Mouse (Mus musculus): ENCODE results near the gene Eln.

The Eln gene

DNA sequence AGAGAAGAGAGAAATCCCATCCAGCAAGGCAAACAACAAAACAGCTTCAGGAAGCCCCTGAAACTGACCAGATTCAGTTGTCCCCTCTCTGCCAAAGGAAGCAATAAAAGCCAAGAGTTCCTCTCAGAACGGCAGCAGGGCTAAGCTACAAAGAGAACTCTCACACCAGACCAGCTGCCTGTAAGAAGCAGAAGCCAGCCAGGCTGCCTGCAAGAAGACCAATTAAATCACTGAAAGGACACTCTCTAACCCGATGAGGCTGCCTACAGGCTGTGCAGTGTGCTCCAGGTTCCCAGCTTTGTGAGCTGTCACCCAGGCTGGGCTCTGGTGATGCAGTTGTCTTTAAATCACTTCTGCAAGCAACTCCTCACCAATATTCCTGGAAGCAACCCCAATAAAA, 63.3 kb downstream of the Eln start:
- no peak for DNase-seq

DNA sequence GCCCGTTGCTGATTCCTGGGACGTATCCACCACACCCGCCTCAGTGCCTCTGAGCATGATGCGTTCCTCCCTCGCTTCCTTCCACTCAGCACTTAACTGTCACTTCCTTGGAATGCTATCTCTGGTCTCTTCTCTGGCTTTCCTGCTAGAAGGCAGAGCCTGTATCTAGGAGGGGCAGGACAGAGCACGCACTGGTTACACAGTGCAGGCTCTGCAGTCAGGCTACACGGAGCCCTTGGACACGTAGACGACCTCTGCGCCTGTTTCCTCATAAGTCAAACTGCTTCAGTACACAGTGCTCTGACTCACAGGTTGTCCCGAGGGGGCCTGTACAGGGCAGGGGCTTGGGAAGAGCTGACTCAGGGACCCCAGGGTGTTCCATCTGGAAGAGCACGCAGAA, 66.9 kb downstream of the Eln start:
- DNase-seq, result no peak

DNA sequence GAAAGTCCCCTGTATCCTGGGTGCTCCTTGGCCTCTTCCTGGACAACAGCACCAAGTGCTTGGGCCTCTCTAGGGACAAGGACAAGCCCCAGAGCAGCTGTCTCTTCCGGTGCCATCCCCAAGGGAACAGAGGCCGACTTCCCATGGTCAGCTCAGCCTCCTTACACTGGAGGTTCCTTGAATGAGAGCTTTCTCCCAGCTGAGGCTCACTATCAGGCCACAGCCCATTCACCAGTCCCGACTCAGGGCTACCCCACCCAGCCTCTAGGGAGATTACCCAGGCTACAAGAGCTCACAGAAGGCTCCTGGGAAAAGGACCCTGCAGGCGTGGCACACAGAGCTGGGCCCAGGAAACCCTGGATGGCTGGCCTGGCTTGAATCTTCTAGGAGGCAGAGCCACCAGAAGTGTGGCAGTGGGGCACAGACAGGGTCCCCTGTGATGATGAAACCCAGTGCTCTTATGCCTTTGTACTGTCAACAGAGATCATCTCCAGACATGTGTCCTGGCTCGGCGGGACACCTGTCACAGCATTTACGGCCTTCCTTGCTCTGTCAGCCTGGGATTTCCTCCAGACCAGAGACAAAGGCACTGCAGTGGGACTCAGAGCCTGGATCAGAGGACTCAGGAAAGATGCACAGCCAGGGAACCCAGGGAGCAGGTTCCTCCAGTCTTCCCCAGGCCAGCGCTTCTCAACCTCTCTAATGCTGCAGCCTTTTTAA, 68.1 kb downstream of the Eln start:
- no peak for DNase-seq

DNA sequence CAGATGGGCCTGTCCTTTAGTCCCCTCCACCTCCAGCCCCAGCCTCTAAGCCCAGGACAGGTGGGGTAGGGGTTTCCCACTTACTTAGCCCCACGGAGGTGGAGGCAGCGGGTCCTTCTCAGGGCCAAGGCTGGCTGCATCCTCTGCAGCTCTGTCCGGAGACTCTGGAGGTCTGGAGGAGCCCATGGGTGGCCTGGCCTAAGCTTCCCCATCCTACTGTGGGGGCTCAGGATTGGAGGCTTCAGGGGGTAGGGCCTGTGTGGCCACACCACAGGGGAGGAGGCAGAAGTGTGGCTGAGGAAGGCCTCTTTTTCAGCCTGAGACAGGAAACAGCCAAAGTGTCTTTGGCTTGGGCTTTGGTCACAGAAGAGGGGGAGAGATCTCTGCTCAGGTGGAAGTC, 69.1 kb downstream of the Eln start:
- DNase-seq, result no peak

DNA sequence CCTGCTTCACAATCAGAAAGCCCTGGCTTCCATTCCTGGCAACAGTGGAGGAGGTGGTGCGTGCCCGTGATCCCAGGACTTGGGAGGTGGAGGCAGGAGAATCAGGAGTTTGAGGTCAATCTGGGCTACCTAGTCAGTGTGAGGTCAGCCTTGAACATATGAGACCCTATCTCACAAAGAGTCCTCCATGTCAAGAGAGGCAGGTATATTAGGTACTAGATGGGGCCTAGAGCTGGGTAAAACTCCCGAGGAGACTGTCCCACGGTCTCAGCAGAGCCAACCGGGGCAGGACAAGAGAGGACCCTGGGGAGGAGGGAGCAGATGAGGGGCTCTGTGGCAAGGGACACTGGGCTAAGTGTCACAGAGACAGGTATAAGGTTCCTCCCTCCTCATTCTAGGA, 69.6 kb downstream of the Eln start:
- no peak for DNase-seq

DNA sequence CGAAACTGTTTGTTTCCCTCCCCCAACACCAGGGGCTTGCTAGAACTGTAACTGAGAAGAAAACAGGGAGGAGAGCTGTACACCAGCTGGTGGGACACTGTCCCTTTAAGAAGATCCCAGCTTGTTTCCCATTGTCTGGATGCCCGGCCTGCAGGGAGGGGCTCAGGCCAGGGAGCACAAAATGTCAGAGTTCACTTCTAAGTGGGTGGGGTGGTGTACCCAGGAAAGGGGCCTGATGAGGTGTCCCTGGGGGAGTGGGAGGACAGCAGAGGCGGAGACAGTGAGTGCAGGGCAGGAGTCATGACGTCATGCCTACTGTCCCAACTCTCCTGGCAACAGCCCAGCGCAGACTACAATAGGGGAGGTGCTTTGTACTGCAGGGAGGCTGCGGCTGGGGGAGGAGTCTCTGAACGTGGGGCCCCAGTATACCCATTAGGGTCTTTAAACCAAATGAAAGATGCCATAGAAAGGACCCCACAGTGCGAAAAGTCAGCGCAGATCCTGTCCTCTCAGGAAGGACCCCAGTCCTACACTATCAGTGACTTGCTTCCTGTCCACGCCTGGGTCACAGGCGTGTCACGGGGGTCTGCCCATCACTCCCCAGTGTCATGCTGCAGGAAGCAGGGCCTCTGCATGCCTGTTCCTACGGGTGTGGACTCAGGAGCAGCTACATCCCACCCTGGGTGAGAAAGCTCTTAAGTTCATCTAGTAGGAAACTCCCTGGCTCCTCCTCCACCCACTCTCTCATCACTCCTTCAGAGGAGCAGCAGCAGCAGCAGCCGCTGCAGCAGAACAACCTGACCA, 71.0 kb downstream of the Eln start:
- peak; percentile 88 for DNase-seq

DNA sequence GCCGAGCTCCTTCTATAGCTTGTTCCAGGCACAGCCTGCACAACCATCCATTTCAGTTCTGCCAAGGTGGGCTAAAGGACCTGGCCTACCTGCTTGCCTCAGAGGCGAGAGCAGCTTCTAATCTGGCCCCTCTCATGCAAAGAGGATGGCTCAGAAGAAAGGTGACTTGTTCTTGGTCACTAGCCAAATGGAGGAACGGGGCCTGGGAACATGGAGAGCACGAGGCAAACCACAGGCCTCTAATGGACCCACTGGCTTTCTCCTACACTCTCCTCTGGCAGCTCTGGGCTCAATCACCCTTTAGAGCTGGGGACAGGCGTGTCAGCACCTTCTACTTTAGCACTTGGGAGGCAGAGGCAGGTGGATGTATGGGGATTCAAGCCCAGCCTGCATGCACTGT, 72.1 kb downstream of the Eln start:
- no peak for DNase-seq

DNA sequence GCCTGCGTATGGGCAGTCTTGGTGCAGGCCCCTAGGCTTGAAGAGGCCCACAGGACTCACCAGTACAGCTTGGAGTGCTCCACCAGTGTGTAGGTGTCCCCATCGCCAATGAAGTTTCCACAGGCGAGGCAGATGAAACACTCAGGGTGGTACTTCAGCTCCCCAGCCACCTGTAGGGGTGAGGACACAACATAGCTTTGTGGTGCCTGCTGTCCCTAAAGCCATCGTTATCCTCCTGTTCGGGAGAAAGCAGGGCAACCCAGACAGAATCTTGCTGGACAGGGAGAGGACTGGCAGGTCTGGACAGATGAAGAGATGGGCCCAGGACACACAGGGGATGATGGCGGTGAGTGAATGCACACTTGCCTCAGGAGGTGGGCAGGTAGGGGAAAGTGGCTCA, 74.5 kb downstream of the Eln start:
- DNase-seq, result no peak

DNA sequence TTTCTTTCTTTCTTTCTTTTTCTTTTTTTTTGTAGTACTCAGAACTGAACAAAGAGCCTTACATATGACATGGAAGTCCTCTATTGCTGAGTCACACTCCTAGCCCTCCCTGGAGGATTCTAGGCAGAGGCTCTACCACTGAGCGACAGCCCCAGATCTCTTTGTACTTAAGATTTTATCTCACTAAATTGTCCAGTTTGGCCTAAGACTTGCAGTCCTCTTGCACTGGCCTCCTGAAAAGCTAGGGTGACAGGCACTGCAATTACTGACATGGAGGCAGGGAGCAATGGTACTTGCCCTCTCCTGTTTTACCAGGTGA, 75.0 kb downstream of the Eln start:
- DNase-seq, result no peak

DNA sequence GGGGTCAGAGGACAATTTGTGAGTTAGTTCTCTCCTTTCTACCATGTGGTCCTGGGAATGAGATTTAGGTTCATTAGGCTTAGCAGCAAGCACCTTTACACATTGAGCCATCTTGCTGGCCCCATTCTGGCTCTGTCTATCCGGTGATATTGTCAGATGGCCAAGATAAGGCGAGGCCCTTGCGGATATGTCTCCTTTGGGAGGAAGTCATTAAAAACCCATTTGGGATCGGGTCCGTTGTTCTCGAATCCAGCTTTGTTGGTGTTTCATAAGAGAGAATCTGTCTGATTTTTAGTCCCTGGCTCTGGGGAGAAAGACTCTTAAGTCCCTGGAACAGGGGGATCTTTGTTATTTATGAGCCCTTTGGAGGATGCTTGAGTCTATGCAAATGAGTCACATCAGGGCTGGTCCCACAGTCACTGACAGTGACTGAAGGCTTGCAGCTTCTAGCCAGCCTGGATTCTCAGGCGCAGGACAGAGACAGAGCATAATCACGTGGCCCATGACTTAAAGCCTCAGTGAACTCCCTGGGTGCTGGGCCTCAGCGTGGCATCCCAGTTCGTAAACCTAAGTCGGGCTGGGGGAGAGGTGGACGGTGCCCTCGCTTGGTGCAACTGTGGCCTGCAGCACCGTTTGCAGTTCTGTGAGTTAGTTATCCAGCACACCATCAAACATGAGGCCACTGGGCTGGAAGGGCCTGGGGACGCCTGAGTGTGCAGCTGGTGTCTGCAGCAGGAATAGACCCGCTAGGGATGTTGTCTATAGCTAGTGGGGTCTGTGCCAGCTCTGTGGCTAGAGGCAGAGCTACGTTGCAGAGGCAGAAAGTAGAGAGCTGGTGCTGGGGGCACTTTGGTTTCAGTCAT, 75.6 kb downstream of the Eln start:
- peak; percentile 14 for DNase-seq

DNA sequence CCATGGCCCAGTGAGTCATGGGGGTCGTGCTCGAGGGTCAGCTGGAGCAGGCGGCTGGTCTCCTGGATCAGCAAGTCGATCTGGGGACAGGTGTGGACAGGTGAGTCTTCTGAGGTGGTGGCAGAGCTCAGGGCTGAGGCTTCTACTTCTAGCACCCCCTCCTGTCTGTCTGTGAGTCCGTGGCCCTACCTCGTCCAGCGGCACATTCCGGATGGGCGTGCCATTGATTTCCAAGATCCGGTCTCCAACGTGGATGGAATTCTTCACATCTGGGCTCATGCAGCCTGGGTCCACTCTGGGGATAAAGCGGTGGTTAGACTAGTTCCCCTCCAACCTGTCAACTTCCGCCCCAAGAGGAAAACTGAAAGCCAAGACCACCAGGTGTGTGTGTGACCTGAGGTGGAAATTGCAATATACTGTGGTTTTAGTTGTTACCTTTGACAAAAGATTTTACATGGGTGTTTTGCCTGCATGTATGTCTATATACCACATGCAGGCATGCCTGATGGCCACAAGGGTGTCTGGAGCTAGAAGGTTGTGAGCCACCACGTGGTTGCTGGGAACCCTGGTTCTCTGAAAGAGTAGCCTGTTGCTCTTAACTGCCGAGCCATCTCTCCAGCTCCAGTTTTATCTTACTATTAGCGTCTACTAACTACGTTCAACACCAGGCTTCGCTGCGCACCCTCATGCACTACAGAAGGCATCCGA, 78.0 kb downstream of the Eln start:
- DNase-seq, result no peak

DNA sequence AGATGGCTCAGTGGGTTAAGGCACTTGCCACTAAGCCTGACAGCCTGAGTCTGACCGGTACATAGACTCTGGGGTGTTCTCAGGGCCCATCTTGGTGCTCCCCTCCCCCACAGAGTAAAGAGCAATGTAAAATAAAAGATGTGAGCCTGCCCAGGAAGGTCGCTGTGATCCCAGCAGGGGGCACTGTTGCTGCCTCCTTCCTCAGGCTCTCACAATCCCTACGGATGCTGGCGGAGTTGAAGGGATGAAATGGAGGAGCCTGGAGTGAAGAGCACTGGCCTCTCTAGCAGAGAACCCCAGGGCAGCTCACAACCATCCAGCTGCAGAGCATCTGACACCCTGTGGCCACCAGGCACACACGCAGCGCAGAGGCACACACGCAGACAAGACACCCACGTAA, 78.6 kb downstream of the Eln start:
- DNase-seq, result peak; percentile 71

DNA sequence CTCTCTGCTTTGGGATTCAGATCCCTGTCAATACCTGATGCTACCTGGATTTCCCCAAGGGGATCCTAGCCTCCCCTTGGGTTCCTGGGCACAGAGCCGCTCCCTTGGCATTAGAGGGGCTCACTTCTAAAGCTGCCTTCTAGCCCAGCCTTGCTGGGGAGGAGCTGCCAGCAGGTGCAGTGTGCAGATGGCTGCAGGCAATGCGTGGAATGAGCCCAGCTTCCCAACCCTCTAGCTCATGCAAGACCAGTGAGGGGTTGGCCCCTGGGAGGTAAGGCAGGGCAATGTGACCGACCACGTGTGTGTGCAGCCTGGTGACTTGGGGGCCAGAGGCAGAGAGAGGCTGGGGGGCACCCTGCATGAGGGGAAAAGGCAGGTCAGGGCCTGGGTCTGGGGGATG, 90.4 kb downstream of the Eln start:
- no peak for DNase-seq
